Mouse (Mus musculus): ENCODE measurements around the gene Hdac7. TPM values are rescaled to one million over a fixed set of nuclear protein-coding genes. Genes with fewer than 3 reads are reported as not detected.
A peak's percentile ranks its signal among the peaks of the same experiment; 100 is the strongest.

The Hdac7 gene
- total and polyA plus RNA-seq, 3 experiments = 3.9 to 117 (median 20.4) TPM

DNA sequence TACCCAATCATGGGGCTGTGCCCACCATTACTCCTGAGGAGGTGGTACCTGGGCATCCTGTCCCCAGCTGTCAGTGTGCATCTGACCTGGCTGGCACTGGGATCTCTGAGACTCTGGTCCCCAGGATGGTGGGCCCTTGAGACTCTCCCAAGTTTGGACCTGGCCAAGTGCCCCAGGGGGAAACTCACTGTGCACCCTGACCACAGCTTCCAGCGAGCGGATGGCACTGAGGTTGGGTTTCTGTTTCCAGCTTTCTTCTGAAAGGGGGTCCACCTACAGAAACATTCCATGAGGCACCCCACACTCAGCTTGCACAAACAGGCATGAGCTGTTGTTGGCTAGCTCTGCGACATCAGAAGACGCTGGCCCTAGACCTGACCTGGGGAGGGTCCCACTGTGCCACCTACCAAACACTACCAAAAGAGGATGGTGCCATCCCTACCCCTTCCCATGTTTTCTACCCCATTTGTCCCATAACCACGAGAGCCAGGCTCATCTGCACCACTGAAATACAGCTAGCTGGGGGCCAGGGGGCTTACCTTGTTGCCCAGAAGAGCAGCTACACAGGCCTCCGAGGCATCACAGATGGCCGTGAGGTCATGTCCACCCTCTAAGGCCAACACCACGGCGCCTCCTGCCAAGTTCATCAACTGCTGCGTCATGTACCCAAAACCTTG is 48.6 kb downstream of the Hdac7 start:
- Histone ChIP-seq H3K9me3 (replicated peaks) (no peaks in the 10 kb centered on the region), H3K36me3 (replicated peaks) (peaks cover 100% of the 10 kb centered on the region), H3K4me3 (ENCODE audit: low read depth, low read length) (no peak overlapping the region), H3K4me1 (ENCODE audit: insufficient read depth, low read depth, low read length) (peaks cover 67% of the 10 kb centered on the region), H3K27me3 (ENCODE audit: insufficient read depth, low read length) (no peaks in the 10 kb centered on the region; the same call in 1 of the 2 replicates)
- no peak for DNase-seq (ENCODE audit: low spot score)
- TF ChIP-seq GATA2 (IDR thresholded peaks at IDR 0.05; ENCODE audit: borderline replicate concordance, low read depth, low read length) = no peak
- TF ChIP-seq GATA1 (IDR thresholded peaks at IDR 0.05; ENCODE audit: borderline replicate concordance, low read length) = no peak
- TF ChIP-seq CTCF (IDR thresholded peaks at IDR 0.05; ENCODE audit: low read depth, low read length) = no peak
- TF ChIP-seq POLR2AphosphoS5 (IDR thresholded peaks at IDR 0.05; ENCODE audit: insufficient replicate concordance, low read depth, low read length) = no peak
- no peak for TF ChIP-seq TAL1 (conservative IDR thresholded peaks at IDR 0.05; ENCODE audit: low read depth, low read length)
- ATAC-seq (ENCODE audit: extremely low read depth, insufficient number of reproducible peaks, low FRiP score, poor library complexity, severe bottlenecking) = no peak

- no peak for DNase-seq (ENCODE audit: low spot score)
- H3K9me3 ChIP-seq (replicated peaks) = no peaks in the 10 kb centered on the region
- no peak overlapping the region for H3K4me3 ChIP-seq (ENCODE audit: low read depth, low read length)
- no peaks in the 10 kb centered on the region for H3K27me3 ChIP-seq (ENCODE audit: insufficient read depth, low read length)
- peaks cover 74% of the 10 kb centered on the region for H3K4me1 ChIP-seq (ENCODE audit: insufficient read depth, low read depth, low read length)
- no peak for ATAC-seq (ENCODE audit: extremely low read depth, insufficient number of reproducible peaks, low FRiP score, poor library complexity, severe bottlenecking)
- TF ChIP-seq GATA1 (IDR thresholded peaks at IDR 0.05; ENCODE audit: borderline replicate concordance, low read length) (no peak), TAL1 (conservative IDR thresholded peaks at IDR 0.05; ENCODE audit: low read depth, low read length) (no peak), GATA2 (IDR thresholded peaks at IDR 0.05; ENCODE audit: borderline replicate concordance, low read depth, low read length) (no peak), CTCF (IDR thresholded peaks at IDR 0.05; ENCODE audit: low read depth, low read length) (peak; percentile 54)
- peaks cover 99% of the 10 kb centered on the region for H3K36me3 ChIP-seq (replicated peaks)
These were observed 50.0 kb downstream of the Hdac7 start for GRCm38 (mm10) chr15:97794268-97794667.

GRCm38 (mm10) chr15:97793386-97794153 is 50.7 kb downstream of the Hdac7 start:
- Histone ChIP-seq H3K4me1 (ENCODE audit: insufficient read depth, low read depth, low read length) (peaks cover 79% of the 10 kb centered on the region), H3K9me3 (replicated peaks) (no peaks in the 10 kb centered on the region), H3K36me3 (replicated peaks) (peaks cover 99% of the 10 kb centered on the region), H3K4me3 (ENCODE audit: low read depth, low read length) (no peak overlapping the region), H3K27me3 (ENCODE audit: insufficient read depth, low read length) (no peaks in the 10 kb centered on the region)
- no peak for DNase-seq (ENCODE audit: low spot score)
- TF ChIP-seq TAL1 (conservative IDR thresholded peaks at IDR 0.05; ENCODE audit: low read depth, low read length) (no peak), GATA2 (IDR thresholded peaks at IDR 0.05; ENCODE audit: borderline replicate concordance, low read depth, low read length) (no peak), GATA1 (IDR thresholded peaks at IDR 0.05; ENCODE audit: borderline replicate concordance, low read length) (no peak), CTCF (IDR thresholded peaks at IDR 0.05; ENCODE audit: low read depth, low read length) (no peak)
- ATAC-seq (ENCODE audit: extremely low read depth, insufficient number of reproducible peaks, low FRiP score, poor library complexity, severe bottlenecking) = no peak

DNA sequence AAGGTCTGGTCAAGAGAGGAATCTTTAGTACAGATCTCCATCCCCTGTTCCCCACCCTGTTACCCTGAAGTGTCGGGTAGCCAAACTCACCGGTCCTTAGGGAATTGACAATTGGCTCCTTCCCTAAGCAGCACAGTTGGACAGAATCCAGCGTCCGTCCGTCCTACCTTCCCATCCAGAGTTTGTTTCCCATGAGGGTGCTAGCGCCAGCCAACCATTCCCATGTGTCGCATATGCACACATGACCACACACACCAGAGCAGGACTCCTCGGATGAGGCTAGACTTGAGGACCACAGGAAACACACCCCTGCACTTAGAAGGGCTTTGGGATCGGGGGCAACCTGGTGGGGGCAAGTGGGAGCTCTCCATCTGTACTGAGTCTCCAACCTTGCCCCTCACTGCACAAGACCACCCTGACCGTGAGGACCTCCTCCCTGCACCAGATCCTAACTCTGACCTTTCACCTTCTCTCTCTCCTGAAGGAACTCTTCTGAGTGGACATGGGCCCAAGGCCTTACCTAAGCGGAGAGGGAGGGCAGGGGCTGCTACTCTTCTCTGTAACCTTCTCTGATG is 53.1 kb downstream of the Hdac7 start:
- ATAC-seq (ENCODE audit: extremely low read depth, insufficient number of reproducible peaks, low FRiP score, poor library complexity, severe bottlenecking) = no peak
- Histone ChIP-seq H3K4me3 (ENCODE audit: low read depth, low read length) (no peak overlapping the region), H3K9me3 (replicated peaks) (no peaks in the 10 kb centered on the region), H3K36me3 (replicated peaks) (peaks cover 99% of the 10 kb centered on the region), H3K27me3 (ENCODE audit: insufficient read depth, low read length) (no peaks in the 10 kb centered on the region), H3K4me1 (ENCODE audit: insufficient read depth, low read depth, low read length) (peaks cover 84% of the 10 kb centered on the region)
- TF ChIP-seq TAL1 (conservative IDR thresholded peaks at IDR 0.05; ENCODE audit: low read depth, low read length) (no peak), POLR2AphosphoS5 (IDR thresholded peaks at IDR 0.05; ENCODE audit: insufficient replicate concordance, low read depth, low read length) (0 out of 2 replicates have a peak, but pooled peaks have one; percentile 25)
- no peak for DNase-seq (ENCODE audit: low spot score)

GRCm38 (mm10) chr15:97789761-97790505 is 54.4 kb downstream of the Hdac7 start:
- peaks cover 92% of the 10 kb centered on the region for H3K36me3 ChIP-seq (replicated peaks)
- TF ChIP-seq CTCF (IDR thresholded peaks at IDR 0.05; ENCODE audit: low read depth, low read length) = peak; percentile 85
- no peak for TF ChIP-seq TAL1 (conservative IDR thresholded peaks at IDR 0.05; ENCODE audit: low read depth, low read length)
- ATAC-seq (ENCODE audit: extremely low read depth, insufficient number of reproducible peaks, low FRiP score, poor library complexity, severe bottlenecking) (no peak), DNase-seq (ENCODE audit: low spot score) (no peak)
- H3K9me3 ChIP-seq (replicated peaks) = no peaks in the 10 kb centered on the region
- H3K4me1 ChIP-seq (ENCODE audit: insufficient read depth, low read depth, low read length) = peaks cover 89% of the 10 kb centered on the region
- H3K4me3 ChIP-seq (ENCODE audit: low read depth, low read length) = peak overlapping the region; percentile 64; the same call in 1 of the 2 replicates
- no peaks in the 10 kb centered on the region for H3K27me3 ChIP-seq (ENCODE audit: insufficient read depth, low read length)

DNA sequence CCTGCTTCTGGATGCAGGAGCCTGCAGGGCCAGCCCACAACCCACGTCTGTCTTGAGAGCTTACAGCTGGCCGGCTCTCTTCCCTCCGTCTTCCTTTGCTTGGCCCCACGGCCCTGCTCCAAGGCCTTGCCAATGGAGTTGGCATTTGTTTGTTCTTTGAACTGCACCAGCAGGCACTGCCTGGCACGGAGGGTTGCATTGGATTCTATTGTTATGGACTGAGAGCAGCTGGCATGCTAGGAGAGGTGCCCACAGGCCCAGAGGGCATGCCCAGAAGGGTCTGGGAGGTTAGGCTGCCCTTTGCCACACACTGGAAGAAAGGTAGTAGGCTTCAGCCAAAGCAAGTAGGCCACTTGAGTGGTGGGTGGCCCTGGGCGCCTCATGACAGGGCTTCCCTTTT is 55.5 kb downstream of the Hdac7 start:
- no peak for ATAC-seq (ENCODE audit: extremely low read depth, insufficient number of reproducible peaks, low FRiP score, poor library complexity, severe bottlenecking)
- H3K4me3 ChIP-seq (ENCODE audit: low read depth, low read length) = peak overlapping the region; percentile 95; the same call in 1 of the 2 replicates
- peaks cover 81% of the 10 kb centered on the region for H3K36me3 ChIP-seq (replicated peaks)
- TF ChIP-seq POLR2AphosphoS5 (IDR thresholded peaks at IDR 0.05; ENCODE audit: insufficient replicate concordance, low read depth, low read length) = no peak
- TF ChIP-seq TAL1 (conservative IDR thresholded peaks at IDR 0.05; ENCODE audit: low read depth, low read length) = no peak
- no peak for TF ChIP-seq CTCF (IDR thresholded peaks at IDR 0.05; ENCODE audit: low read depth, low read length)
- no peak for TF ChIP-seq GATA1 (IDR thresholded peaks at IDR 0.05; ENCODE audit: borderline replicate concordance, low read length)
- TF ChIP-seq GATA2 (IDR thresholded peaks at IDR 0.05; ENCODE audit: borderline replicate concordance, low read depth, low read length) = no peak
- H3K9me3 ChIP-seq (replicated peaks) = no peaks in the 10 kb centered on the region
- no peak for DNase-seq (ENCODE audit: low spot score)
- no peaks in the 10 kb centered on the region for H3K27me3 ChIP-seq (ENCODE audit: insufficient read depth, low read length)
- H3K4me1 ChIP-seq (ENCODE audit: insufficient read depth, low read depth, low read length) = peaks cover 85% of the 10 kb centered on the region
